Mouse (Mus musculus) left cerebral cortex, adult 9 months (tissue): ENCODE measurements around the gene Ap3d1.

Experiments used
- DNase-seq, 2 experiments: peaks; one replicate each; pipeline ENCODE4 v3.0.0; 2022; ENCODE audit warnings: low spot score in 2 of 2

Ap3d1 gene

DNA sequence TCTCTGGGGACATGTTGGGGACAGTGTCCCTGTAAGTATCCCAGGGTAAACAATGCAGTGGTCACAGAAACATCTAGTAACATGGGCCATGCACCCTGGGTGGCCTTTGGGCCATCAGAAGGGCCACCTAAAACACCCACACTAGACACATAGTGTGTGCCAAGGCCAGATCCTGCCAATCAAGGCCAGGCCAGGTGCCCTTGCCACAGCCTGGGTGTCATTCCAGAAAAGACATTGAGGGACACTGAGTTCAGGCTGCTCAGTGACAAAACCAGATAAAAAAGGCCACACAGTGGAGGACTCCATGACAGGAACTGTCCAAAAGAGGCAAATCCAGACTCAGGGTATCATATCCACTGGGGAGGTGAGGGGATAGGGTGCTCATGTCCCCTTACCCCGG is 58.4 kb downstream of the Ap3d1 start:
- DNase-seq: no peak

DNA sequence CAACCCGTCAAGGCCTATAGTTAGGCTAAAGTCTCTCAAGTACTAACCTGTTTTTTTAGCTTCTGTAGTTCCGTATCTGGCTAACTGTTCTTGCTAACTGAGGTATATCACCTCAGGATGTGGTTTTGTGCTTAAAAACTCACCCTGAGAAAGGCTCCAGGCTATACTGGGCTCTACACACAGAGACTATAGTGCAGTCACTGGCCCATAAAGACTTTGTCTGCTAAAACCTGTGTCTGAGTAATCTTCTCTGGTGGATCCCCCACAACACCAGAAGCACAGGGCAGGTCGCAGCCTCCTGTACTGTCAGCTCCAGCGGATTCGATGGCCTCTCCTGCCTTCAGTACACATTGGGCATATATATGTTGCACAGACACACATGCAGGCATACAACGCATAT is 60.1 kb downstream of the Ap3d1 start:
- no peak for DNase-seq

DNA sequence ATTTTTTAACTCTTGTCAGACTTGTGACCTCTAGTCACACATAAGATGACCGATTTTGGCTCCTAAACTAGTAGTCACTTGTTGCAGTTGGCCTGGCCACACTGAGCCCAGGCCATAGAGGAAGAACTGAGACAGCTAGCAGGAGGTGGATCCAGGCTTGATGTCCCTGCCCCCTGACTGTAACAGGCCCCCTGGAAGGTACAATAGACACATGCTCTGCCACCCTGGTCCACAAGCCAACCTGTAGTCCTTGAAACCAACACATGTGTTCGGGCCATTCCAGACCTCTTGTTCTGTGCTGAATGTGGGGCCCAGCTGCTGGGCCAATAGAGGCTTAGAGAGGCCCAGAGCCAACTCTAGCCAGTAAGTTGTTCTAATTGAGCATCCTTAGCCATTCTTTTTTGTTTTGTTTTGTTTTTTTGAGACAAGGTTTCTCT is 61.8 kb downstream of the Ap3d1 start:
- no peak for DNase-seq

DNA sequence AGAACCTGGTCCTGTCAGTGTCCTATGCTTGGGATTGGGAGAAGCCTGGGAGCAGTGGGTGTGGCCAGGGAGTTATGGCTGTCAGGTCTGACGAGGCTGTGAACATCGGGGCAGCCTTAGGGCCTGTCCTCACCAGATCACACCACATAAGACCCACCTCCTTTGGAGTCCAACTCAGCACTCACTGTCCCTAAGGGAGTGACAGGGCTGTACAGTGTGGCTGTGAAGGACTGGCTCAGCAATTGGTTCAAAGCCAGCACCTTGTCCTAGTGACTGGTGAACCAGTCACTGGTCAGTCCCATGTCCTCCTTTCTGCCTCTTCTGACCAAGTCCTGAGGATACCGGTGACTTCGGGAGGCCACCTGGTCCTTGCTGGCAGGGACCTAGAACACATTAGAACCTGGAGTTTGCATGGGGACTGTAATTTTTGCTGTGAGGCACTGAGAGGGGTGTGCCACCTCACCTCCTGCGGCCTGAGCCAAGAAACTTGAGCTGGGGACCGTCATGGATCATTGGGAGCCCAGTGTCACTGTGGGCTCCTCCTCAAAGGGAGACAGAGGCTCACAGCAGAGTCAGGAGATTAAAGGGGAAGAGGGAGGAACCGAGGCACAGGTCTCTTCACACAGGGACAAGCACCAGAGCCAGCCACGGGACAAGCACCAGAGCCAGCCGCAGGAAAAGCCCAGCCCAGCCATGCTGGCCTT is 62.4 kb downstream of the Ap3d1 start:
- DNase-seq: no peak

DNA sequence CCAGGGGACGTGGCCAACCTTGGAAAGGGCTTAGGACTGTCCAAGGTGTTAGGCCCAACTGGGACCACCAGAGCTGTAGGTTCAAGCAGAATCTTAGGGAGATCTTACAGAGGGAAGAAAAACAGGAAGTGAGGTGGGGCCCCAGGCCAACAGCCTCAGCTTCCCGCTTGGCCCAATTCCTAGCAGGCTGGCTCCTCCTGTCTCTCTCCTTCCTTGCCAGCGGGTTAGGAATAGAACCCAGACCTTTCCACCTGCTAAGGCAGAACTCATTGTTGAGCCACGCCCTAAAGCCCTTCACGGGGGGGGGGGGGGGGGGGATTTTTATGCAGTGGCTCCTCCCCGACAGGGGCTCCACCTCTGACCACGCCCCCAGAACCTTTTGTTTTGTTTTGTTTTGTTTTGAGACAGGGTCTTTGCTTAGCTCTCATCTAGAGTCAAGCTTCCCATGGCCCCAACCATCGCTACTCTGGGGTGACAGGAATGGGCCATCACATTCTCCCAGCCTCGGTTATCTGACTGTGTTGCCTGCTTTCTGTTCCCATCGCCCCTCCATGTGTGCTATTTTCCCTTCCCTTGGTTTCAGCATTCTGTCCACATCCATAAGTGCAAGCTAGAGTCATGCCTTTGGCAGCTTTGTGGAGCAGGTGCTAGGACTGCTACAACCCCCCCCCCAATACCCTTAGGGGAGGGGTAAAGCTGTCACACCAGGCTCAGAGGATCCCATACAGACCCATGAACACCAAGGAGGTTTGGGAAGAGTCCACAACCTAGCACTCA is 63.3 kb downstream of the Ap3d1 start:
- no peak for DNase-seq

DNA sequence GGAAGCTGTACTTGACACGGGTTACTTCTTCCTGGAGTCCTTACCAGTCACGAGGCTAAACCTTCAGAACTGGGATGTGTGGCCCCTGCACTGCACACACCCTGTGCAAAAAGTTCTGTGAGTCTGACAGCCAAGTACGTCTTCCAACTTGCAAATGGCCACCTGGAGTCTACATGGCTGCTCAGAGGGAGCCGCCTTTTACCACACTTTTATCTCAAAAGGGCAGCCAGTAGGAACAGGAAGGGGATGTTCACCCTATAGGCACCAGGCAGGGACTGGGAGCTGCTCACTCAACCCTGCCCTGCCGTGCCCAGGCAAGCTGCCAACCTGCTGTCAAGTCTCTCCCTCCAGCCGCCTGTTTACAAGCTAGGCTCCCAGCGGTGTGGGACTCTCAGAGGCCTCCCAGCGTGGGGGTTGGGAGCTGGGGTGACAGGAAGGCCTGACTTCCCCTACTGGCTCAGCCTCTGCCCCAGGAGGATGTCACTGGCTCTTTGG is 64.1 kb downstream of the Ap3d1 start, which contains the start of gene Mknk2:
Mknk2 (minus strand) TSS at position 171 of the 495 bp plus-strand sequence.
- peak in 1 of 2 experiments; percentile 83 for DNase-seq

DNA sequence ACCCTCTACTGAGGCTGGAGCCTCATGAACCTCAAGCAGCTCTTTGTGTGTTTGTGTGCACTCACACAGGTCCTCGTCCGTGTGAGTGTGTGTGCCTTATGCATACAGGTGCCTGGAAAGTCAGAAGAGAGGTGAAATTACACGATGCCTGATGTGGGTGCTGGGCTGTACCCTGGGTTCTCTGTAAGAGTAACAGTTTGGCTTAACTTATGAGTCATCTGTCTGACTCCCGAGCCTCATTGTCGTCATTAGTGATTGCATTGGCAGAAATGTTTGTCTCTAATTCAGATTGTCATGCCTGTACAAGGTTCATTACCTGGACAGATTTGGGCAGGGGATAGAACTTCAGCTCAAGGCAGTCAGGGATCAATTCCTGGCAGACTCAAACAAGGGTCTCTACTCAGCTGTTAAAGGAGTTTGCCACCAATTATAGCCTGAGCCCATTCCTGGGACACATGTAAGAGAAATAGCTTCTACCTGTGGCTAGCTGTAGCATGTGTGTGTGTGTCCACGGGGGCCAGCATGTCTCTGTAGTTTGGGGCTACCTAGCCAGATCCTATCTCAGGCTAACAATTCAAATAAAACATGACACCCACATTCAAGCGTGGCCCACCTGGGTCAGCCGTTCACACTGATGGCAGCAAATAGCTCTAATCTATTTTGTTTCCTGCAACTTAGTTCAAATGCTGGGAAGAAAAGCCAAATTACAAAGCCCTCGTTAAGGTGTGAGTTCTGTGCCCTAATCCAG is 64.8 kb downstream of the Ap3d1 start:
- no peak for DNase-seq

DNA sequence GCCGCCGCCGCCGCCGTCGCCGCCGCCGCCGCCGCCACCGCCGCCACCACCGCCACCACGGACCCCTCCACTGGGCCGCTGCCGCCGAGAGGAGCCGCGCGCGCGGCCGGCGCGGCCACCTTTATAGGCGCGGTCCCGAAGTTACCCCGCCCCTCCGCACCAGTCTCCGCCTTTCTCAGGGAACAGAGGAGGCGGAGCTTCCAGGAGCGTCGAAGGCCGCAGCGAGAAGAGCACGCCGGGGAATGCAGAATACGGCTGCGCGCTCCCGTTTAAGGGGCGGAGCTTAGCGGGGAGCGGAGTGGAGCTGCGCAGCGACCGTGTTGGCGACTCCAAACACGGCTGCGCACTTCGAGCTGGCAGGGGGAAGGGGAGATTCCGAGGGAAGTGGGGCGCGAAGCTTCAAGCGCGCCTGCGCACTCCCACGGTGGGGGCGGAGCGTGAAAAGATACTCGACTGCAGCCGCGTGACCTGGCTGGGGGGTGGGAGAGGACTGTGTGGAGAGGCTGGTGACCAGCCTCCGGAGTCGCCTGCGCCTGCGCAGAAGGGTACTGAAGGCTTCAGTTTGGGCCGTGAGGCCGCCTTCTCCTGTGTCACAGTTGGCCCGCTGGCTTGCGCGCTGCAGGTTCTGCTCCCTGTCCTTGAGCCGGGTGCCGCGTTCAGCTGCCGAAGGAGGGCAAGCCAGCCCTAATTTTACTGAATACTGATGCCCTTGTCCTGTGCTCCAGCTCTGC is 65.7 kb downstream of the Ap3d1 start:
- DNase-seq: peak; percentile 99

DNA sequence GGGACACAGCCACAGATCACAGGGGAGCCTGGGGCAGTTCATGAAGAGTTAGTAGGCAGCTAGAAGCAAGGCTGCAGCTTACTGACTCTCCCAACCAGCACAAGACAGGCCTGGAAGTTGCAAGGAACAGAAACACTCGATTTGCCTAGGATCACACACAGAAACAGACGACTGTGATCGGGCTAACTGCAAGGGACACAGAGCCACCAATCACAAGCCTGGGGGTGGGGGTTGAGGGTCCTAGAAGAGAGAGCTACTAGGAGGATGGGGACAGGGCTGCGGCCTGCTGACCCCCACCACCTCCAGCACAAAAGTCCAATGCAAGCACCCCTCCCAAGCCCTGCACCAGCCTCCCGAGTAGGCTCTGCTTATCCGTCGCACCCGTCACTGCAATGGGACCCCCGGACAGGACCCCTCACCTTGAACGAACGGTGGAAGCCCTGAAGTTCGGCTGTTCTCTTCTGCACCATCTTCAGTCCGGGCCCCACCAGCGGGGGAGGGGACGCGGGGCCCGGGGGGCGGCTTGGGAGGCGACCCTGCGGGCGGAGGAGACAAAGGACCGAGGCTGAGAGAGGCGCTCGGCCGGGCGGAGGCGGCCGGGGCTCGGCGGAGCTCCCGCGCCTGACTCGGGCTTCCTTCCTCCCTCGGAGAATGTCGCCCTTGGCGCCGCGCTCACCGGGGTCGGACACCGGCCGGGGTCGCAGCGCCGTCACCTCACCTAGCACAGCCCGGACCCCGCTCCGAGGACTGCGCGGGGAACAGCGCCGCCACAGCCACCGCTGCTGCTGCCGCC is 66.5 kb downstream of the Ap3d1 start:
- DNase-seq: no peak

DNA sequence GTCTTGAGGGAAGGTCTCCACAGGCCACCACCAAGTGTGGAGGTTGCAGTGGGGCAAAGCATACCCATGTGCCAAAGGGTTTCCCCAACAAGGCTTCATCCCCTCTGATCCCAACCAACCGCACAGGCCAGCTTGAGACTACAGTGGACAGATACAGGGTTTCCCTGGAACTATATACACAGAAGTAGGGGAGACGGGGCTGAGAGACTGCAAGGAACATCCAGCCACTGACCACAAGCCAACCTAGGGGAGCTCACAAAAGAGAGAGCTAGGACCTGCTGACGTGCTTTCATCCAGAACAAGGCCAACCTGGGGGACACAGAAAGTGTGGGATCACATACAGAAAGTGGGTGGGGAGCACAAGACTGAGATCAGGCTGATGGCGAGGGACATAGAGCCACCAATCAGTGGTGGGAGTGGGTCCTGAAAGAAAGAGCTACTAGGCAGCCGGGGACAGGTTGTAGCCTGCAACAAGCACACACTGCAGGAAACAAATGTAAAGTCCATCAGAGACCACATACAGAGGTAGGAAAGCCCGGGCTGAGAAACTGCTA is 67.1 kb downstream of the Ap3d1 start:
- no peak for DNase-seq

DNA sequence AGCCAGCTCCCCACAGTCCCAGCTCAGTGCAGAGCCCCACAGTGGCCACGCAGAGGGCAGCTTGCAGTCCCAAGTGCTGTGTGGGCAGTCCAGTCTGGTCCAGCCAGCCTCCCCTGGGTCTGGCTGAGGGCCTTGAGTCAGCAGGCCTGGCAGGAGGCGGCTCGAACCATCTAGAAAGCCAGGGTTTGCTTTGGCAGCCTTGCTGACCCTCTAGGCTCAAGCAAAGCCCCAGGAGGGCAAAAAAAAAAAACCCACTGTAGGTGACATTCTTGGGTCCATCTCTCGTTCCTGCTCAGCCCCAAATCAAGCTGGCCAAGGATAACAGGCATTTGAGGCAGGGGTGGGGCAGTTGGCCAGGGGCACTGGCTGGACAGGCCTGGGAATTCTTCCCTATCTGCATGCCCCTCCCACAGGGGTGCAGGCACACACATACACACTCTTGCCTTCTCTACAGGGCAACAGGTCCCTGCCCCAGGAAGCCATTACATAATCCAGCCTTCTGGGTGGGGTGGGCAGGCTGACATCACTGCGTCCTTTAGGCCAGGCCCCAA is 67.8 kb downstream of the Ap3d1 start:
- DNase-seq: no peak

DNA sequence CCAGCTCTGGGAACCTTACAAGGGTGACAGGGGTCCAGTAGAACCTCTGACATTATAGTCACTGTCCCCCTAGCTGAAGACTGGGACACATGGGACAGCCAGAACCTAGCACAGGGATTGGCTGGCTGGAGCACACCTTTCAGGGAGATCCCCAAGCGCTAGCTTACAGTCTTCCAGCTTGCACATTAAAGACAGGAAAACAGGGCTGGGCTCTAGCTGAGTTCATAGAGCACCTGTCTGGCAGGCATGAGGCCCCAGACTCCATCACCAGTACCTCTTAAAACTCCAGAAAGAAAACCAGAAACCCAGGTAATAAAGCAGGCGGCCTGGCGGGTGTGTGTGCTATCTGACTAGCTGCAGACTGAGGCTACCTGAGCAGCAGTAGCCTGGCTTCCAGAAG is 68.4 kb downstream of the Ap3d1 start:
- no peak for DNase-seq

DNA sequence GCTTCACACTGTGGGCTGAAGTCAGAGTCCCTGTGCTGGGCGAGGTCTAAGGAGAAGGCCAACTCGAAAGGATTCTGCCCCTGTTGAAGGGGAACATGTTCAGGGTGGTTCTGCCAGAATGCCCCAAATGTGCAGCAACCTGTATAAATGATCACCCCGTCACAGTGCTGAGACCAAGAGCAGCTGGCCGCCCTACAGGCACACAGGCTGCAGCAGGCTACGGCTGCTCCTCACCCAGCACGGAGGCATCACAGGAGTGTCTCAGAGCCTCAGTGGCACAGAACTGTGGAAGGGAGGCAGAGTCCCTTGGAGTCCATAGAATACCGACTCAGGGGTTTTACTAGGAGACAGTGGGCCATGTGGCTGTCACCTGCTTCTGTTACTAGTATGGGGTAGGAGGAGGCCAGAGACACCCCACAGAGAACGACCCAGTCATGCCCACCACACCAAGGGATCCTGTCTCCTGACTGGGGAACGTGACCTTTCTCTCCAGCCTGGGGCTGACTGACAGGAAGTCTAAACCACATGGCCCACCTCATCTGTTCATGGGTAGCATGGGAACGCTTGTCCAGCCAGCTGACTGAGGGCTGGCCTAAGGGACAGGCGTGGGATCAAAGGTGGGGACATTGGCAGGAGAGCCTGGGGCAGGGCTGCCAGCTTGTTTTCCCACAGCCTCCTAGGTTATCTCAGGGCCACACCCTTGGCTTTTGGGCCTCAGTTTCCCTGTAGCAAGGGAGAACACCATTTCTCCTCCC is 70.0 kb downstream of the Ap3d1 start:
- DNase-seq: no peak

DNA sequence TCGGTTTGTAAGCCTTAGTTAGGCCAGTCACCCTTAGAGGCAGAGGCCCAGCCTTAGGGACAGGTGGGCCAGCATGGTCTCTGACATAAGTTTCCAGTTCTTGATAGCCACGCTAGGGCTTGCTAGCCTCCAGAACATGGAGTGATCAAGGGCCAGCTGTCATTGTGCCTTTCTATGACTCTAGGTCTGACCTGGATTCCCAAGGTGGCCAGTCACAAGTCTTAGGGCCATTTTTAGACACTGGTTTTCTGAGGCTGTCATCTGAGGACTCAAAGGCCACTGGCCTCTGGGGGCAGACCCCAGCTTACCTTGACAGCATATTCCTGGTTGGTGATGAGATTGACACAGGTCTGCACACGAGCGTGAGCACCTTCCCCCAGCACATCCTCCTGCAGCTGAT is 70.8 kb downstream of the Ap3d1 start:
- DNase-seq: no peak

DNA sequence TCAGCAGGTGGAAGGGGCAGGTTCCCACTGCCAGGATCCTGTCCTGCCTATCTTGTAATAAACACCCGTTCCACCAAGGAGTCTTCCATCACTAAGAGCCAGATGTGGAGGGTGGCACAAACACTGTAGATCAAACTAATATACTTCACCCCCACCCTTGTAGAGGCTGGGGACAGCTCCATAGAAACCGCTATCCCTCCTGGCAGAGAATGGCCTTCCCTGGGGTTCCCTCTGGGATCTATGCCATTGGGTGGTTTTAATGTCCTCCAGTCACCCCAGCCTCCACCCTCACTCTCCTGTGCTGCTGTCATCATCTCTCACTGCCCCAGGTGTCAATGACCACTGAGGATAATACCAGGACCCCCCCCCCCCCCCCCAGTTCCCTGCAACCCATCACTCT is 71.5 kb downstream of the Ap3d1 start:
- DNase-seq: no peak

DNA sequence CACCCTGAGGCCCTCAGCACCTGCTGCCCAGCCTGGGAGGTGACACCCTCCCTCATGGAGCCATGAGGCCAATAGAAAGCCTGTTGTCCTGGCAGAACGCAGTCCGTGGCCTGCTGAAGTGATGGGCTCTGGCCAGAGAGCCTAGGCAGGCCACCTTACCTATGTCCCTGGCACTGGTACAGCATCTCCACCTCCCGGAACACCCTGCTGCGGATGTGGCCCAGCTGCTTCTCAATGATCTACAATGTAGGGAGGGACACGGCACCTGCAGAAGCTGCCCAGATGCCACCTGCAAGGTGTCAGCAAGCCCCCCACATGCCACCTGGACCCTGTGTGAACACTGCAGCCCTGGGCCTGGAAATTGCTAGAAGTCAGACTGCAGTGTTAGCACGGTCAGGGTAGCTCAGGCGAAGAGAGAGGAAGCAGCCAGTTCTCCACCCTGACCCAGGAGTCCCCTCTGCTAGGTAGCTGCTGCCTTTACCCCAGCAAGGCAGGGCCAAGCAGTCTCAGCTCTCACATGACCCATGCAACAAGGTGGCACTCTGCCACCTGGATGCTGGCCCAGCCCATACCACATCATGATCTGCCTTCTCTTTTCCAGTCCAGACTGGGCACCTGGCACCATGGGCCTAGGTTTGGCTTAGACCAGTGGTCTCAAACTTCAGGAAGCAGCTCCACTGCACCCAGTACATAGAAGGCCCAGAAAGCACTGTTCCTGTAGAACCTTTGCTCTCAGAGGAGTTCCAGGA is 72.2 kb downstream of the Ap3d1 start:
- no peak for DNase-seq

DNA sequence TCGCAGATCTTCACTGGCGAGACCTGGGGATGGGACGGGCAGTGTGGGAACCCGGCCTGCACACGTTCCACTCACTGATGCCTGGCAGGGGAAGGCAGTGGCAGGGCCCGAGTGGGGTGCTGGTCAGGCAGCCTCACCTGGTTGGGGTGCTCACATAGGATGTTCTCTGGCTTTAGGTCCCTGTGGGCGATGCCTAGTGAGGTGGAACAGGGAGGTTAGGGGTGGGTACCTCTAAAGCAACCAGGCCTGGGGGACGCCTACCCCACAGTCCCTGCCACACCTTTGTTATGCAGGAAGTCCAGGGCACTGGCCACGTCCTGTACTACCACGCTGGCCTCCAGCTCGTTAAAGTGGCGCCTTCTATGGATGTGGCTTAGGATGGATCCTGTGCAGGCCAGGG is 73.0 kb downstream of the Ap3d1 start:
- no peak for DNase-seq

DNA sequence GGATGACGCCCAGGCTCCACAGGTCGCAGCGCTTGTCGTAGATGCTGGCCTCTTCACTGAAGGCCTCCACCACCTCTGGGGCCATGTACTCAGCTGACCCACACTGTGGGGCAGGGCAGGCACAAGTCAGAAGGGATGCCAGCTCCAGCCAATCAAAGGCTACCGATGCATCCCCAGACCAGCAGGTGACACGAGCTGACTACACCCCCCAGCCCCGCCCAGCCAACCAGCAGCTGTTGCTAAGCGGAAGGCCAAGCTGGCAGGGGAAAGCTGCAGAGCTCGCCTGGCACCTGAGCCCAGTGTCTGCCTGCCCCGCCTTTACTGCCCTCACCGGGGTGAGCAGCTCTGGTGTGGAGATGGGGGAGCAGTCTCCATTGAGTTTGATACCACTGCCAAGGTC is 73.5 kb downstream of the Ap3d1 start:
- no peak for DNase-seq
